Mouse (Mus musculus) kidney, adult 2 months (tissue): ENCODE measurements around the gene Vapa.

Experiments
- CTCF ChIP-seq: fragments of 200-500 bp; conservative IDR thresholded peaks from 2 replicates; pipeline ENCODE4 v1.5.1; 2011; ENCODE audit warnings: low read depth, mild to moderate bottlenecking, control low read depth, low read length, moderate library complexity, mixed read lengths; ENCODE audit not compliant: insufficient read depth, insufficient read length
- POLR2A ChIP-seq: fragments of 200-500 bp; IDR thresholded peaks from one replicate; pipeline ENCODE4 v1.6.1; 2011; ENCODE audit warnings: low read depth, low read length, control low read depth

GRCm38 (mm10) chr17:65647961-65648360 is 34.6 kb upstream of the Vapa start:
- TF ChIP-seq CTCF (no peak), POLR2A (no peak)
